Mouse (Mus musculus) cerebellum, adult 9-11 months (tissue): ENCODE results near the gene Retreg1.

Experiments
- DNase-seq: peaks from one replicate; pipeline ENCODE4 v3.0.0; 2022

The Retreg1 gene

DNA sequence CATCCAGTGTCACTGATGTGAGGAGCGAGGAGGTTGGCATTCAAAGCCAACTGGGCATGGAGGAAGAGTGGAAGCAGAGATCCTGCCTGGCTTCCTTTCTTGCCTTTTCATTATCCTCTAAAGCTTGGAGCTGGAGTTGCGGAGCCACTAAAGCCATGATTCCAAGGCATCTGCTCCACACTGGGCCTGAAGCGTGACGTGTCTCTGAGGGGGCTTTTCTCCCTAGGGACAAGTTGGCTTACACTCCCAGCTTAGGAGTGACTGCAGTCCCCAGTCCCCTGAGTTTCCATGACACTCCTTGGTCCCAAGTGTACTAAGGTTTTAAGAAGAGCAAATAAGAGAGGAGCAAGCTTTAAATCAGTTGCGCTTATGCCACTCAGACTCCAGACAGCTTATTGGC, 179.7 kb downstream of the Retreg1 start:
- no peak for DNase-seq
